Mouse (Mus musculus) limb, embryonic 14.5 days (tissue): ENCODE measurements around the gene Ppil1. TPM values are rescaled to one million over a fixed set of nuclear protein-coding genes. Genes with fewer than 3 reads are reported as not detected.

Source experiments
- ATAC-seq: fragments of 200-750 bp; cut with Nextera tagmentation; 2 replicates; pipeline ENCODE4 v1.8.0; 2017; ENCODE audit warnings: low read depth, moderate number of reproducible peaks, moderate TSS enrichment; ENCODE audit not compliant: low FRiP score
- DNase-seq: peaks from one replicate; pipeline ENCODE4 v3.0.0-alpha.2; 2015; ENCODE audit warnings: low spot score
- H3K27ac ChIP-seq: fragments of 300-500 bp; sonication (generic); replicated peaks from 2 replicates; pipeline ENCODE4 v1.5.1; 2014; ENCODE audit warnings: low read depth, mild to moderate bottlenecking, low read length, moderate library complexity, mixed read lengths
- H3K27me3 ChIP-seq: fragments of 300-500 bp; sonication (generic); 2 replicates; pipeline ENCODE4 v1.6.1; 2014; ENCODE audit warnings: low read length, mixed read lengths; ENCODE audit not compliant: control insufficient read depth, insufficient read depth
- H3K36me3 ChIP-seq: fragments of 300-500 bp; sonication (generic); 2 replicates; pipeline ENCODE4 v1.6.1; 2014; ENCODE audit warnings: mild to moderate bottlenecking, low read length, moderate library complexity, mixed read lengths; ENCODE audit not compliant: control insufficient read depth, insufficient read depth
- H3K4me1 ChIP-seq: fragments of 300-500 bp; sonication (generic); 2 replicates; pipeline ENCODE4 v1.6.1; 2014; ENCODE audit warnings: antibody characterized with exemption, low read length, mixed read lengths; ENCODE audit not compliant: control insufficient read depth, insufficient read depth
- H3K4me2 ChIP-seq: fragments of 300-500 bp; sonication (generic); replicated peaks from 2 replicates; pipeline ENCODE4 v1.6.1; 2014; ENCODE audit warnings: low read depth, mild to moderate bottlenecking, low read length, moderate library complexity; ENCODE audit not compliant: severe bottlenecking
- H3K4me3 ChIP-seq: fragments of 300-500 bp; sonication (generic); replicated peaks from 2 replicates; pipeline ENCODE4 v1.5.1; 2014; ENCODE audit warnings: low read length
- H3K9ac ChIP-seq: fragments of 300-500 bp; sonication (generic); 2 replicates; pipeline ENCODE4 v1.6.1; 2014; ENCODE audit warnings: mild to moderate bottlenecking, low read depth, low read length, moderate library complexity; ENCODE audit not compliant: severe bottlenecking
- H3K9me3 ChIP-seq: fragments of 300-500 bp; sonication (generic); 2 replicates; pipeline ENCODE4 v1.6.1; 2016; ENCODE audit warnings: low read length; ENCODE audit not compliant: control insufficient read depth
- POLR2A ChIP-seq: fragments of 200-500 bp; IDR thresholded peaks from 2 replicates; pipeline ENCODE4 v1.8.0; 2012; ENCODE audit warnings: inconsistent platforms, mild to moderate bottlenecking, moderate library complexity, borderline replicate concordance; ENCODE audit not compliant: insufficient read depth, insufficient read length; ENCODE audit errors: extremely low read depth
- WGBS: fragments of 180-500 bp; shearing (Covaris S2); extraction: QIAGEN DNeasy Blood & Tissue Kit; methylation state at CpG from one replicate; pipeline ENCODE4 v1.1.7; 2014; 5-methylcytosine and 5-hydroxymethylcytosine counted together
- polyA plus RNA-seq, 2 experiments: library from polyadenylated mRNA; depleted of rRNA in 1 of 2; stranded (reverse) in 1 of 2; unstranded in 1 of 2; fragments of >200 nt; fragmentation: Nextera tagmentation in 1 of 2; extraction: Ambion mirVana in 1 of 2; gene quantifications; 2 replicates each; pipeline versions ENCODE4 v1.2.1 to v1.2.3; 2012 to 2014

Ppil1 gene
- polyA plus RNA-seq, 2 experiments, result 78.5 to 130 TPM

- ATAC-seq (no peak), DNase-seq (no peak)
- H3K9me3 ChIP-seq, result no peaks in the 10 kb centered on the region
- H3K4me2 ChIP-seq, result no peak overlapping the region
- no peak for TF ChIP-seq POLR2A
- H3K4me1 ChIP-seq, result peaks cover 11% of the 10 kb centered on the region
- 100% methylated on average over 3 of the region's 3 CpGs for WGBS
- no peak overlapping the region for H3K4me3 ChIP-seq
- H3K27me3 ChIP-seq, result no peaks in the 10 kb centered on the region
- no peaks in the 10 kb centered on the region; the same call in 1 of the 2 replicates for H3K36me3 ChIP-seq
- H3K9ac ChIP-seq, result no peak overlapping the region
- no peak overlapping the region for H3K27ac ChIP-seq
These were observed 53.9 kb downstream of the Ppil1 start for GRCm38 (mm10) chr17:29210037-29210436.

GRCm38 (mm10) chr17:29206052-29206451, 57.9 kb downstream of the Ppil1 start:
- Histone ChIP-seq H3K4me3 (no peak overlapping the region), H3K27me3 (no peaks in the 10 kb centered on the region), H3K36me3 (no peaks in the 10 kb centered on the region; the same call in 1 of the 2 replicates), H3K9me3 (no peaks in the 10 kb centered on the region), H3K4me2 (no peak overlapping the region), H3K4me1 (no peaks in the 10 kb centered on the region), H3K27ac (no peak overlapping the region), H3K9ac (no peak overlapping the region)
- DNase-seq, result no peak
- 72% methylated on average over 7 of the region's 7 CpGs for WGBS
- no peak for ATAC-seq
- TF ChIP-seq POLR2A, result no peak

GRCm38 (mm10) chr17:29202604-29203003, 61.4 kb downstream of the Ppil1 start:
- no peak overlapping the region for H3K27ac ChIP-seq
- H3K27me3 ChIP-seq, result no peaks in the 10 kb centered on the region
- DNase-seq, result no peak
- peaks cover 9% of the 10 kb centered on the region for H3K4me1 ChIP-seq
- H3K36me3 ChIP-seq, result no peaks in the 10 kb centered on the region
- WGBS, result 83% methylated on average over 6 of the region's 6 CpGs
- H3K4me2 ChIP-seq, result no peak overlapping the region
- TF ChIP-seq POLR2A, result no peak
- no peaks in the 10 kb centered on the region for H3K9me3 ChIP-seq
- no peak for ATAC-seq
- no peak overlapping the region for H3K9ac ChIP-seq
- H3K4me3 ChIP-seq, result no peak overlapping the region

Other genes with a start within 250 kb of the Ppil1 start
- gene Srsf3, start 231.6 kb downstream of the Ppil1 start, polyA plus RNA-seq (2012; rRNA removed), result 385 and 390 TPM in 2 replicates
- 561 and 596 TPM in 2 replicates for gene Srsf3, start 231.6 kb downstream of the Ppil1 start, polyA plus RNA-seq (2014; fragmentation: Nextera tagmentation; extraction: Ambion mirVana)
- 61.6 and 63.6 TPM in 2 replicates for gene Cdkn1a, start 173.2 kb downstream of the Ppil1 start, polyA plus RNA-seq (2012; rRNA removed)
- 114 and 164 TPM in 2 replicates for gene Cdkn1a, start 173.2 kb downstream of the Ppil1 start, polyA plus RNA-seq (2014; fragmentation: Nextera tagmentation; extraction: Ambion mirVana)
- gene Rab44, start 150.0 kb downstream of the Ppil1 start, polyA plus RNA-seq (2012; rRNA removed), result 2.4 and 2.8 TPM in 2 replicates
- 1.4 and 1.5 TPM in 2 replicates for gene Rab44, start 150.0 kb downstream of the Ppil1 start, polyA plus RNA-seq (2014; fragmentation: Nextera tagmentation; extraction: Ambion mirVana)
- 14.7 and 17.9 TPM in 2 replicates for gene Cpne5, start 26.0 kb downstream of the Ppil1 start, polyA plus RNA-seq (2012; rRNA removed)
- gene Cpne5, start 26.0 kb downstream of the Ppil1 start, polyA plus RNA-seq (2014; fragmentation: Nextera tagmentation; extraction: Ambion mirVana), result 13.3 and 14.7 TPM in 2 replicates
- gene BC004004, start 4.6 kb upstream of the Ppil1 start, polyA plus RNA-seq (2012; rRNA removed), result 58.7 and 64.6 TPM in 2 replicates
- gene BC004004, start 4.6 kb upstream of the Ppil1 start, polyA plus RNA-seq (2014; fragmentation: Nextera tagmentation; extraction: Ambion mirVana), result 85.3 and 87.6 TPM in 2 replicates
- gene Pi16, start 53.5 kb upstream of the Ppil1 start, polyA plus RNA-seq (2012; rRNA removed), result 2.0 and 2.6 TPM in 2 replicates
- gene Pi16, start 53.5 kb upstream of the Ppil1 start, polyA plus RNA-seq (2014; fragmentation: Nextera tagmentation; extraction: Ambion mirVana), result 1.4 and 2.2 TPM in 2 replicates
- 469 and 541 TPM in 2 replicates for gene Mtch1, start 83.7 kb upstream of the Ppil1 start, polyA plus RNA-seq (2012; rRNA removed)
- gene Mtch1, start 83.7 kb upstream of the Ppil1 start, polyA plus RNA-seq (2014; fragmentation: Nextera tagmentation; extraction: Ambion mirVana), result 420 and 443 TPM in 2 replicates
- 9.4 and 10.8 TPM in 2 replicates for gene Fgd2, start 96.7 kb upstream of the Ppil1 start, polyA plus RNA-seq (2012; rRNA removed)
- 6.2 and 8.4 TPM in 2 replicates for gene Fgd2, start 96.7 kb upstream of the Ppil1 start, polyA plus RNA-seq (2014; fragmentation: Nextera tagmentation; extraction: Ambion mirVana)
- 18.4 and 23.3 TPM in 2 replicates for gene Pim1, start 226.6 kb upstream of the Ppil1 start, polyA plus RNA-seq (2012; rRNA removed)
- gene Pim1, start 226.6 kb upstream of the Ppil1 start, polyA plus RNA-seq (2014; fragmentation: Nextera tagmentation; extraction: Ambion mirVana), result 15.7 TPM in 2 replicates